Mouse (Mus musculus): ENCODE results near the gene Tdo2. TPM values are rescaled to one million over a fixed set of nuclear protein-coding genes. Genes with fewer than 3 reads are reported as not detected.

Tdo2 gene
- polyA plus RNA-seq, 1 experiment from 2014 or later: 0.07 TPM

Other genes with a start within 250 kb of the Tdo2 start
- 17.5 and 19.2 TPM in 2 replicates for gene Ctso, start 43.6 kb downstream of the Tdo2 start, polyA plus RNA-seq (2015; fragmentation: Nextera tagmentation; extraction: Ambion mirVana)
- 0.12 TPM in 1 of 2 replicates, not detected in the other for gene Asic5, start 6.1 kb upstream of the Tdo2 start, polyA plus RNA-seq (2015; fragmentation: Nextera tagmentation; extraction: Ambion mirVana)
- 38.0 and 39.8 TPM in 2 replicates for gene Gucy1b1, start 98.5 kb upstream of the Tdo2 start, polyA plus RNA-seq (2015; fragmentation: Nextera tagmentation; extraction: Ambion mirVana)
- gene Gucy1a1, start 169.6 kb upstream of the Tdo2 start, polyA plus RNA-seq (2015; fragmentation: Nextera tagmentation; extraction: Ambion mirVana): 77.9 and 78.6 TPM in 2 replicates